ENCODE assay signal across 8 mouse cellular contexts in the genomic region with DNA sequence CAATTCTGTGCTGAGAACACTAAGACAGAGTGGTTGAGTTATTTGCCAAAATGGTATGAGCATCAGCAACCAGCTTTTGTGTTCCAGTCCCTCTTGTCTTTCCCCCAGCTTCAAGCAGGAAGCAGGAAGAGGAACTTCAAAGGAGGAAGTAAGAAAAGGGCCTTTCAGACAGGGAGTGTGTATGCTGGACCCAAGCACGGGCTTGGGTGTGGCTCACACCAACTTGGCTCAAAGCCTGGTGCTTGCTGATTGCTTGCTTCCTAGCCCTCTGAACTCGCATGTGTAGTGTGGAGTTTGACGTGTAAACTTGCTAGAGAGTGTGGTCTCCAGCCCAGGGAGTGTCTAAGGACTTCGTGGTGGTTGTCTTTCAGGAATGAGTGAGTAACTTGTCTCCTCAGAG.
DNase-seq lines count a peak whose midpoint lies in the region; ATAC-seq and TF ChIP-seq lines count a peak whose summit lies in the region.
"Had no signal": no experiment of that assay in that cellular context is flagged by ENCODE, and none has a peak within 500 bp of the region (broad histone marks: within the 10 kb centered on the region; RNA-seq: fewer than 3 reads in every experiment).

No protein-coding gene starts in this region.

- intact Hi-C loops in heart, postnatal 25 days (cut with DNase I): no loop called here

- H3K4me3 ChIP-seq in liver, embryonic 14.5 days (ENCODE audit: insufficient read depth in 1 of 2, low read depth in 2 of 2, low read length in 2 of 2): no peak overlapping the region
- H3K4me3 ChIP-seq: embryonic facial prominence, embryonic 12.5 days had no signal

- no peak for TF ChIP-seq CTCF in liver, embryonic 14.5 days (IDR thresholded peaks at IDR 0.05; ENCODE audit: low read depth)

- TF ChIP-seq EP300 in liver, embryonic 14.5 days (IDR thresholded peaks at IDR 0.05; ENCODE audit: low read depth): no peak

- peaks cover 21 to 48% of the 10 kb centered on the region in 2 experiments for H3K4me1 ChIP-seq in liver, embryonic 14.5 days (replicated peaks; ENCODE audit: control insufficient read depth in 2 of 2, insufficient read depth in 2 of 2, low read length in 1 of 2)

- DNase-seq in MEL-GATA-1-ER (ENCODE audit: extremely low read depth, low read depth): peak; percentile 89
- DNase-seq in brain, adult 2 months (ENCODE audit: low read depth, low spot score): peak; percentile 33
- DNase-seq in heart, postnatal 25 days (ENCODE audit: low spot score): peak; percentile 58
- DNase-seq in liver, embryonic 14.5 days (ENCODE audit: low read depth in 3 of 3, low spot score in 3 of 3): peak; percentile 29 to 34 (median 33)
- DNase-seq in spleen, postnatal 14 days (ENCODE audit: low spot score in 2 of 2): peak; percentile 20 to 33
- no peak for DNase-seq in yolk sac, embryonic 10.5 days (ENCODE audit: low spot score)
- no peak for DNase-seq in cerebellum, postnatal 25 days

- H3K9me3 ChIP-seq in liver, embryonic 14.5 days (ENCODE audit: control insufficient read depth, low read length): no peaks in the 10 kb centered on the region
- H3K9me3 ChIP-seq: embryonic facial prominence, embryonic 12.5 days had no signal

- H3K36me3 ChIP-seq in liver, embryonic 14.5 days (replicated peaks; ENCODE audit: control insufficient read depth, insufficient read depth, low read depth): no peaks in the 10 kb centered on the region
- H3K36me3 ChIP-seq: embryonic facial prominence, embryonic 12.5 days had no signal

- ATAC-seq in liver, embryonic 14.5 days (ENCODE audit: insufficient read depth): peak; percentile 84

- no peak overlapping the region for H3K27ac ChIP-seq in liver, embryonic 14.5 days
- H3K27ac ChIP-seq: embryonic facial prominence, embryonic 12.5 days had no signal

- no peaks in the 10 kb centered on the region for H3K27me3 ChIP-seq in liver, embryonic 14.5 days (ENCODE audit: control insufficient read depth, insufficient read depth, low read length)
- H3K27me3 ChIP-seq: embryonic facial prominence, embryonic 12.5 days had no signal

- 5% methylated on average over 4 of the region's 4 CpGs for WGBS in liver, embryonic 14.5 days (ENCODE audit: insufficient replicate concordance)

- no peak overlapping the region; the same call in 1 of the 2 replicates for H3K4me2 ChIP-seq in liver, embryonic 14.5 days (ENCODE audit: low read depth)
- H3K4me2 ChIP-seq: embryonic facial prominence, embryonic 12.5 days had no signal

- no peak overlapping the region for H3K9ac ChIP-seq in liver, embryonic 14.5 days (replicated peaks)
- H3K9ac ChIP-seq: embryonic facial prominence, embryonic 12.5 days had no signal

Comparison
In these comparisons a context has a peak if more than half of its experiments do, and no peak if none do; other contexts are left out.
1. DNase-seq: peak in MEL-GATA-1-ER (single experiment), brain, adult 2 months (single experiment), heart, postnatal 25 days (single experiment), liver, embryonic 14.5 days (3 of 3) and spleen, postnatal 14 days (2 of 2); none in yolk sac, embryonic 10.5 days (single experiment) and cerebellum, postnatal 25 days (0 of 2).